8 mouse cellular contexts compared by ENCODE assay signal in genomic region chr8:84707267-84707883, GRCm38 (mm10). TPM values are rescaled to one million over a fixed set of nuclear protein-coding genes. Genes with fewer than 3 reads are reported as not detected.
A peak's percentile ranks its signal among the peaks of the same experiment; 100 is the strongest.
DNase-seq lines count a peak whose midpoint lies in the region; ATAC-seq and TF ChIP-seq lines count a peak whose summit lies in the region.

No protein-coding gene starts in this region.

- no peaks in the 10 kb centered on the region for H3K4me1 ChIP-seq in ES-Bruce4 (ENCODE audit: control insufficient read depth, insufficient read depth, low read length)
- H3K4me1 ChIP-seq in limb, embryonic 10.5 days: peaks cover 76% of the 10 kb centered on the region
- peaks cover 65% of the 10 kb centered on the region for H3K4me1 ChIP-seq in stomach, embryonic 16.5 days (ENCODE audit: control insufficient read depth, insufficient read depth, low read length)

- peaks cover 22% of the 10 kb centered on the region for H3K27me3 ChIP-seq in ES-Bruce4 (ENCODE audit: control insufficient read depth, insufficient read depth, low read length, poor library complexity, severe bottlenecking)
- peaks cover 97% of the 10 kb centered on the region for H3K27me3 ChIP-seq in limb, embryonic 10.5 days (ENCODE audit: low read depth, poor library complexity, severe bottlenecking)
- H3K27me3 ChIP-seq in stomach, embryonic 16.5 days (ENCODE audit: control insufficient read depth, insufficient read depth, low read length): peaks cover 40% of the 10 kb centered on the region

- ATAC-seq in megakaryocyte progenitor cell, adult 5-6 weeks (replicated peaks; ENCODE audit: poor library complexity): peak; percentile 21
- peak; percentile 68 for ATAC-seq in stomach, embryonic 16.5 days (ENCODE audit: insufficient read depth, low FRiP score)

- H3K4me3 ChIP-seq in ES-Bruce4 (ENCODE audit: low read depth, low read length): peak overlapping the region; percentile 40
- H3K4me3 ChIP-seq in limb, embryonic 10.5 days: peak overlapping the region; percentile 37
- peak overlapping the region; percentile 42 for H3K4me3 ChIP-seq in stomach, embryonic 16.5 days (replicated peaks; ENCODE audit: low read length)

- TF ChIP-seq POLR2A in ES-Bruce4 (IDR thresholded peaks at IDR 0.05; ENCODE audit: insufficient read depth, low read length): no peak

- peak overlapping the region; percentile 53; the same call in 1 of the 2 replicates for H3K9ac ChIP-seq in ES-Bruce4 (ENCODE audit: low read depth, poor library complexity, severe bottlenecking)
- H3K9ac ChIP-seq in stomach, embryonic 16.5 days (ENCODE audit: low read length): peak overlapping the region; percentile 66

- H3K27ac ChIP-seq in ES-Bruce4 (ENCODE audit: insufficient read depth, low read length): no peak overlapping the region
- peak overlapping the region; percentile 76 for H3K27ac ChIP-seq in limb, embryonic 10.5 days
- peak overlapping the region; percentile 95 for H3K27ac ChIP-seq in stomach, embryonic 16.5 days (ENCODE audit: low read length)

- DNase-seq in adrenal gland, postnatal 14 days: peak; percentile 53
- DNase-seq in adrenal gland, adult 8-10 months: no peak
- DNase-seq in gastrocnemius, postnatal 25 days: peak; percentile 61
- DNase-seq in limb, embryonic 10.5 days (ENCODE audit: low spot score): peak; percentile 68
- no peak for DNase-seq in adrenal gland, postnatal 25 days

- under 1% methylated on average over 22 of the region's 22 CpGs for WGBS in limb, embryonic 10.5 days
- 36% methylated on average over 22 of the region's 22 CpGs for WGBS in stomach, embryonic 16.5 days

- TF ChIP-seq CTCF in ES-Bruce4 (IDR thresholded peaks at IDR 0.05; ENCODE audit: low read depth, low read length): no peak

- H3K4me2 ChIP-seq in stomach, embryonic 16.5 days (ENCODE audit: low read depth, low read length): peak overlapping the region; percentile 55

- no peaks in the 10 kb centered on the region for H3K36me3 ChIP-seq in ES-Bruce4 (ENCODE audit: control insufficient read depth, insufficient read depth, low read length, poor library complexity, severe bottlenecking)
- no peaks in the 10 kb centered on the region for H3K36me3 ChIP-seq in limb, embryonic 10.5 days
- no peaks in the 10 kb centered on the region for H3K36me3 ChIP-seq in stomach, embryonic 16.5 days (ENCODE audit: control insufficient read depth, insufficient read depth, low read length)

- no peaks in the 10 kb centered on the region for H3K9me3 ChIP-seq in ES-Bruce4 (replicated peaks; ENCODE audit: control insufficient read depth, insufficient read depth, low read length, poor library complexity, severe bottlenecking)
- H3K9me3 ChIP-seq in limb, embryonic 10.5 days (replicated peaks): no peaks in the 10 kb centered on the region
- H3K9me3 ChIP-seq in stomach, embryonic 16.5 days (replicated peaks; ENCODE audit: control insufficient read depth, low read length): no peaks in the 10 kb centered on the region

- TF ChIP-seq EP300 in ES-Bruce4 (IDR thresholded peaks at IDR 0.05; ENCODE audit: insufficient read depth, low read depth, low read length): no peak

RNA-seq across cellular contexts. Expression of gene Lyl1, which starts 6.1 kb away (rescaled TPM):
- total RNA-seq in adrenal gland, postnatal 14 days (2021): 4.2 and 9.4 TPM in 2 replicates
- 1 to 10 TPM; 3.1 to 5.6 (median 4.2) TPM for total RNA-seq in adrenal gland, adult 8-10 months (2022)
- polyA plus RNA-seq in ES-Bruce4 (2011; ENCODE audit: insufficient read depth, insufficient read length, low read depth, missing spikeins): not detected in 2 replicates
- total RNA-seq in gastrocnemius, postnatal 25 days (2021): 1 to 10 TPM; 1.3 to 2.0 TPM
- polyA plus RNA-seq in limb, embryonic 10.5 days (2016; fragmentation: Nextera tagmentation; extraction: Ambion mirVana): 4.6 and 4.7 TPM in 2 replicates
- total RNA-seq in megakaryocyte progenitor cell, adult 5-6 weeks (2015): 56.3 and 72.0 TPM in 2 replicates
- total RNA-seq in megakaryocyte progenitor cell, adult 5-6 weeks (2017): 58.0 and 65.6 TPM in 2 replicates
- 6.0 and 8.3 TPM in 2 replicates for polyA plus RNA-seq in stomach, embryonic 16.5 days (2015; fragmentation: Nextera tagmentation; extraction: Ambion mirVana)
- total RNA-seq in adrenal gland, postnatal 25 days (2021): 3.1 and 3.8 TPM in 2 replicates

RNA-seq across cellular contexts. Expression of gene G430095P16Rik, which starts 15.4 kb away (rescaled TPM):
- 0.52 and 0.90 TPM in 2 replicates for total RNA-seq in adrenal gland, postnatal 14 days (2021)
- under 1 TPM in 2 of 4 experiments, not detected in 2; 0.52 to 0.73 TPM for total RNA-seq in adrenal gland, adult 8-10 months (2022)
- polyA plus RNA-seq in ES-Bruce4 (2011; ENCODE audit: insufficient read depth, insufficient read length, low read depth, missing spikeins): not detected in 2 replicates
- total RNA-seq in gastrocnemius, postnatal 25 days (2021): under 1 TPM; 0.54 to 0.67 TPM
- polyA plus RNA-seq in limb, embryonic 10.5 days (2016; fragmentation: Nextera tagmentation; extraction: Ambion mirVana): 3.7 and 8.1 TPM in 2 replicates
- total RNA-seq in megakaryocyte progenitor cell, adult 5-6 weeks (2015): 12.2 and 15.2 TPM in 2 replicates
- total RNA-seq in megakaryocyte progenitor cell, adult 5-6 weeks (2017): 3.7 and 8.5 TPM in 2 replicates
- polyA plus RNA-seq in stomach, embryonic 16.5 days (2015; fragmentation: Nextera tagmentation; extraction: Ambion mirVana): 3.2 and 4.1 TPM in 2 replicates
- total RNA-seq in adrenal gland, postnatal 25 days (2021): not detected in 2 replicates

RNA-seq across cellular contexts. Expression of gene Nacc1, which starts 19.7 kb away (rescaled TPM):
- total RNA-seq in adrenal gland, postnatal 14 days (2021): 68.3 and 68.8 TPM in 2 replicates
- 10 to 100 TPM; 81.0 to 86.9 (median 83.7) TPM for total RNA-seq in adrenal gland, adult 8-10 months (2022)
- 89.7 and 97.9 TPM in 2 replicates for polyA plus RNA-seq in ES-Bruce4 (2011; ENCODE audit: insufficient read depth, insufficient read length, low read depth, missing spikeins)
- 10 to 100 TPM; 20.0 to 22.2 TPM for total RNA-seq in gastrocnemius, postnatal 25 days (2021)
- 31.7 and 32.0 TPM in 2 replicates for polyA plus RNA-seq in limb, embryonic 10.5 days (2016; fragmentation: Nextera tagmentation; extraction: Ambion mirVana)
- total RNA-seq in megakaryocyte progenitor cell, adult 5-6 weeks (2015): 71.6 and 77.1 TPM in 2 replicates
- 50.9 and 53.5 TPM in 2 replicates for total RNA-seq in megakaryocyte progenitor cell, adult 5-6 weeks (2017)
- 14.4 and 14.5 TPM in 2 replicates for polyA plus RNA-seq in stomach, embryonic 16.5 days (2015; fragmentation: Nextera tagmentation; extraction: Ambion mirVana)
- 73.9 and 76.0 TPM in 2 replicates for total RNA-seq in adrenal gland, postnatal 25 days (2021)

RNA-seq across cellular contexts. Expression of gene Trmt1, which starts 21.3 kb away (rescaled TPM):
- total RNA-seq in adrenal gland, postnatal 14 days (2021): 62.2 and 67.9 TPM in 2 replicates
- 100 to 1,000 TPM in 2 of 4 experiments, 10 to 100 TPM in 2; 75.4 to 109 (median 88.5) TPM for total RNA-seq in adrenal gland, adult 8-10 months (2022)
- 77.6 and 79.8 TPM in 2 replicates for polyA plus RNA-seq in ES-Bruce4 (2011; ENCODE audit: insufficient read depth, insufficient read length, low read depth, missing spikeins)
- total RNA-seq in gastrocnemius, postnatal 25 days (2021): 10 to 100 TPM; 36.7 to 40.2 TPM
- polyA plus RNA-seq in limb, embryonic 10.5 days (2016; fragmentation: Nextera tagmentation; extraction: Ambion mirVana): 71.7 and 79.3 TPM in 2 replicates
- total RNA-seq in megakaryocyte progenitor cell, adult 5-6 weeks (2015): 56.0 and 64.4 TPM in 2 replicates
- total RNA-seq in megakaryocyte progenitor cell, adult 5-6 weeks (2017): 82.2 and 84.4 TPM in 2 replicates
- 53.7 and 54.1 TPM in 2 replicates for polyA plus RNA-seq in stomach, embryonic 16.5 days (2015; fragmentation: Nextera tagmentation; extraction: Ambion mirVana)
- 75.1 and 83.9 TPM in 2 replicates for total RNA-seq in adrenal gland, postnatal 25 days (2021)

RNA-seq across cellular contexts. Expression of gene Ier2, which starts 44.7 kb away (rescaled TPM):
- total RNA-seq in adrenal gland, postnatal 14 days (2021): 45.5 and 55.7 TPM in 2 replicates
- 10 to 100 TPM; 18.3 to 48.9 (median 22.3) TPM for total RNA-seq in adrenal gland, adult 8-10 months (2022)
- polyA plus RNA-seq in ES-Bruce4 (2011; ENCODE audit: insufficient read depth, insufficient read length, low read depth, missing spikeins): 42.8 and 44.8 TPM in 2 replicates
- total RNA-seq in gastrocnemius, postnatal 25 days (2021): 1 to 10 TPM; 5.9 to 7.1 TPM
- 199 and 229 TPM in 2 replicates for polyA plus RNA-seq in limb, embryonic 10.5 days (2016; fragmentation: Nextera tagmentation; extraction: Ambion mirVana)
- 43.5 and 61.9 TPM in 2 replicates for total RNA-seq in megakaryocyte progenitor cell, adult 5-6 weeks (2015)
- total RNA-seq in megakaryocyte progenitor cell, adult 5-6 weeks (2017): 34.4 and 49.8 TPM in 2 replicates
- polyA plus RNA-seq in stomach, embryonic 16.5 days (2015; fragmentation: Nextera tagmentation; extraction: Ambion mirVana): 62.4 and 69.5 TPM in 2 replicates
- total RNA-seq in adrenal gland, postnatal 25 days (2021): 19.6 and 22.3 TPM in 2 replicates

Comparison
In these comparisons a context has a peak if more than half of its experiments do, and no peak if none do; other contexts are left out.
1. DNase-seq: peak in adrenal gland, postnatal 14 days (single experiment), gastrocnemius, postnatal 25 days (single experiment) and limb, embryonic 10.5 days (single experiment); none in adrenal gland, adult 8-10 months (single experiment) and adrenal gland, postnatal 25 days (single experiment).
2. Peak in every context shown above with its lines, with median percentiles within 50 percentile points of each other: H3K4me3 ChIP-seq.